Mouse (Mus musculus) kidney, embryonic 15.5 days (tissue): ENCODE data around the gene Irf2bp1. TPM values are rescaled to one million over a fixed set of nuclear protein-coding genes. Genes with fewer than 3 reads are reported as not detected.

Source experiments
- ATAC-seq: fragments of 200-750 bp; cut with Nextera tagmentation; replicated peaks from 2 replicates; pipeline ENCODE4 v1.8.0; 2017; ENCODE audit warnings: moderate TSS enrichment; ENCODE audit not compliant: low FRiP score
- H3K27ac ChIP-seq: fragments of 300-500 bp; sonication (generic); 2 replicates; pipeline ENCODE4 v1.5.1; 2015; ENCODE audit warnings: mild to moderate bottlenecking, inconsistent platforms
- H3K27me3 ChIP-seq: fragments of 300-500 bp; sonication (generic); 2 replicates; pipeline ENCODE4 v1.6.1; 2015; ENCODE audit warnings: inconsistent platforms
- H3K36me3 ChIP-seq: fragments of 300-500 bp; sonication (generic); 2 replicates; pipeline ENCODE4 v1.6.1; 2015; ENCODE audit warnings: inconsistent platforms
- H3K4me1 ChIP-seq: fragments of 300-500 bp; sonication (generic); 2 replicates; pipeline ENCODE4 v1.6.1; 2015; ENCODE audit warnings: inconsistent platforms
- H3K4me2 ChIP-seq: fragments of 300-500 bp; sonication (generic); 2 replicates; pipeline ENCODE4 v1.6.1; 2015; ENCODE audit warnings: moderate library complexity, mild to moderate bottlenecking, inconsistent platforms
- H3K4me3 ChIP-seq: fragments of 300-500 bp; sonication (generic); replicated peaks from 2 replicates; pipeline ENCODE4 v1.5.1; 2015; ENCODE audit warnings: mild to moderate bottlenecking, inconsistent platforms
- H3K9ac ChIP-seq: fragments of 300-500 bp; sonication (generic); 2 replicates; pipeline ENCODE4 v1.6.1; 2015; ENCODE audit warnings: mild to moderate bottlenecking, inconsistent platforms
- H3K9me3 ChIP-seq: fragments of 300-500 bp; sonication (generic); replicated peaks from 2 replicates; pipeline ENCODE4 v1.6.1; 2016; ENCODE audit warnings: inconsistent platforms
- WGBS: fragments of 180-500 bp; shearing (Covaris S2); methylation state at CpG from one replicate; pipeline ENCODE4 v1.1.7; 2015; ENCODE audit warnings: mixed read lengths; 5-methylcytosine and 5-hydroxymethylcytosine counted together
- polyA plus RNA-seq: library from polyadenylated mRNA; unstranded; fragments of >200 nt; fragmentation: Nextera tagmentation; extraction: Ambion mirVana; gene quantifications from 2 replicates; pipeline ENCODE4 v1.2.1, GENCODE M21; 2015

Irf2bp1 gene
- polyA plus RNA-seq, 1 experiment from 2014 or later, result 24.1 TPM

DNA sequence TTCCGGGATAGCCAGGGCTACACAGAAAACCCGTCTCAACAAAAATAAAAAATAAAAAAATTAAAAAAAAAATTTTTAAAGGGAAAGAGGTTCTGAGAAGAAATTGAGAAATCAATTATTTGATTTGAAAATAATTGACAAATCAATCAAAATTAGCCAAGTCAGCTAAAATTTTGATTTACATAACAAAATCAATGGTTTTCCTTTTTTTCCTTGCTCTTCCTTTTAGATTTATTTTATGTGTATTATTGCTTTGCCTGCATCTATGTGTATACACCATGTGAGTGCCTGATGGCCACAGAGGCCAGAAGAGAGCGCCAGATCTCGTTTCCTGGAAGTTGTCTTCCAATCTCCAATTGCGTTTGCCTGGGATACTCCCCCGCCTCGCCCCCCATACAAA is 14.1 kb downstream of the Irf2bp1 start:
- Histone ChIP-seq H3K9me3 (no peaks in the 10 kb centered on the region), H3K27ac (no peak overlapping the region), H3K4me3 (no peak overlapping the region), H3K4me1 (peaks cover 6% of the 10 kb centered on the region), H3K4me2 (no peak overlapping the region), H3K36me3 (no peaks in the 10 kb centered on the region), H3K27me3 (peaks cover 30% of the 10 kb centered on the region), H3K9ac (no peak overlapping the region)
- no peak for ATAC-seq
- WGBS, result 84% methylated on average over 7 of the region's 7 CpGs

DNA sequence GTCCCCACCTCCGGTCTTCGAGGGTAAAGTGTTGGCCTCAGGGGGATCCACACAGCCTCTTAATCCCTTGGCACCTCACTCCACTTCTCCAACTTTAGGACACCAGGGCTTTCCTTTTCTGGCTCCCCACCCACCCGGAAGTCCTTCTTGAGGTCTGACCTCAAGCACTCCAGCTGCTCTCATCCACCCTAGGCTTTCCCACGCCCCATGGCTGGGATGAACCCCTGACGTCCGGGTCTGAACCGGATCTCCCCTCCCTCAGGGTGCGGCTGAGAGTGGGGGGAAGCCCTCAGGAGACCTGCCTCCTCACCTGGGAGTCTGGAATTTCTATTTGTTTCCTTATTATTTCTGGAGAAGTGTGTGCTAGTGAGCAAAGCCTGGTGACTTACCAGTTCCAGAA is 17.2 kb downstream of the Irf2bp1 start:
- Histone ChIP-seq H3K27ac (no peak overlapping the region), H3K27me3 (peaks cover 40% of the 10 kb centered on the region), H3K9me3 (no peaks in the 10 kb centered on the region), H3K9ac (no peak overlapping the region), H3K36me3 (no peaks in the 10 kb centered on the region), H3K4me2 (no peak overlapping the region), H3K4me3 (no peak overlapping the region), H3K4me1 (peaks cover 27% of the 10 kb centered on the region)
- 14% methylated on average over 8 of the region's 8 CpGs for whole genome bisulfite sequencing
- no peak for ATAC-seq

DNA sequence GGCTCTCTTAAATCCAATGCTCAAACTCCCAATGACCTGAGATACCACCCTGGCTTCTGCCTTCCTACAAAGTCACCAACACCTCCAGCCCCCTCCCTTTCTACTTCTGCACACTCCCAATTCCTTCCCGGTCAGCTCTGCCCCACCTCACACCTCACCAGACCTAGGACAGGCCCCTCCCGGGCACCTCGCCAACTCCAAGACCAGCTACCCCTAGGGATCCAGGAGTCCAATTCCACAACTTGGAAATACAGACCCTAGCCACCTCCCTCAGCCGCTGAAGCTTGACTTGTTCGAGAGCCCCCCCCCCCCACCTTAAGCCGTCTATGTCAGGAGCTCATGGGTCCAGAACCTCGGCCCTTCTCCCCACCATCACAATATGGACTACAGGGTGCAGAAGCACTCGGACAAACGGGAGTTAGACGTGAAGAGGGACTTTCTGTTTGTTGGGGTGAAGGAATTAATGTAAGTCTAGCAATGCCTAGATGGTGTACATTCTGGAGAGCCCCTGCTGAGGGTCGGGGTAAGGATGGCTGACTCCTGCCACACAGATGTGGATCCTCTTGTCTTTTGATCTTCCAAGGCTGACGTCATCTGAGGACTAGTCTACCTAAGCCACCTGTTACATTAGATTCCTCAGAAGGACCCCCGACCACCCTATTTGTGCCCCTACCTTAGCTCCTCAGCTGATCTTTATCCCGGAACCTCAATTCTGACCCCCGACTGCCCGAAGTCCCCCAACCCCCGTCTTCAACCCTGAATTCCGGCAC is 18.5 kb downstream of the Irf2bp1 start:
- Histone ChIP-seq H3K4me3 (no peak overlapping the region), H3K27me3 (peaks cover 40% of the 10 kb centered on the region), H3K9me3 (no peaks in the 10 kb centered on the region), H3K36me3 (no peaks in the 10 kb centered on the region), H3K4me2 (no peak overlapping the region), H3K4me1 (peaks cover 34% of the 10 kb centered on the region), H3K9ac (no peak overlapping the region), H3K27ac (no peak overlapping the region)
- 52% methylated on average over 18 of the region's 18 CpGs for WGBS
- ATAC-seq, result no peak

DNA sequence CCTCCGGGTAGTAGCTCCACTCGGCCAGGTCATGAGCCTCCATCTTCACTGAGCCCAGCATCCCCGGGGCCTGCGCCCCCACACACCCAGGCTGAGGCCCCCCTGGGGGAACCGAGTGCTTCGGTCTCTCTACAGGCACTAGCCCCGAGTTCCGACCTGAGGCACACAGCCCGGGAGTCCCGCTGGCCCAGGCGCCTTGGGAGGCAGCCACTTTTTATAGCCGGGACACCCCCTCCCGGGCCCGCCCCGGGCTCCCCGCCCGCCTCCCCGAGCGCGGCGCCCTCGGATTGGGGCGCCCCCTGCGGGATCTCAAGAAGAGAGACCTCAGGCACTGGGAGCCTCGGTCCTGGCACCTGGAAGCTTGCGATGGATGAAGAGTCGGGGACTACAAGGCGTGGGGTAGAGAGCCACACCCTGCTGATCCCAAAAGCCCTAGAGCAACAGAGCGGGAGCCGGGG is 19.5 kb downstream of the Irf2bp1 start, which contains the start of gene Foxa3:
Gene Foxa3, minus strand, starts transcription at position 182 of the 458 bp plus-strand sequence.
- no peaks in the 10 kb centered on the region for H3K9me3 ChIP-seq
- H3K27ac ChIP-seq, result peak within 1 kb of the TSS; percentile 60
- peaks cover 40% of the 10 kb centered on the region for H3K27me3 ChIP-seq
- H3K4me3 ChIP-seq, result peak within 1 kb of the TSS; percentile 96
- 0 out of 2 replicates have a peak, but pooled peaks cover 1% of the 10 kb centered on the region for H3K36me3 ChIP-seq
- ATAC-seq, result peak; percentile 34
- H3K9ac ChIP-seq, result peak within 1 kb of the TSS; percentile 94
- H3K4me1 ChIP-seq, result peaks cover 34% of the 10 kb centered on the region
- peak within 1 kb of the TSS; percentile 81 for H3K4me2 ChIP-seq
- WGBS, result 2% methylated on average over 30 of the region's 30 CpGs

DNA sequence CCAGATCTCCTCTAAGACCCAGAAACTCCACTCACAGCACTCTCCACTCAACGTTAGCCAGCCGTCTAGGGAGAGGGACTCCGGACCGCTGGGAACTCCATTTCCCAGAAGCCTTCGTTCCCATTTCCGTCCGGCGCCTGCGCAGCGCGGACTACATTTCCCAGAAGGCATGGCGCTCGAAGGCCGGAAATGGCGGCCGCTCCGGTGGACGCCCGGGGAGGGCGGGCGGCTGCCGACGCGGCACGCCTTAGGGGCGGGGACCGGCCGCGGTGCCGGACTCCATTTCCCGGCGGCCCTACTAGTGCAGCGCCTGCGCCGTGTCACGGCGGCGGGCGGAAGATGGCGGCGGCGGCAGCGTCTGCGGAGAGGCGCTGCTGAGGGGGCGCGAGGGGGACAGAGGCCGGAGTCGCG is 20.3 kb downstream of the Irf2bp1 start, which contains the start of gene Sympk:
Gene Sympk, plus strand, starts transcription at position 282 of the 411 bp plus-strand sequence.
- Histone ChIP-seq H3K27ac (peak within 1 kb of the TSS; percentile 60), H3K4me1 (peaks cover 34% of the 10 kb centered on the region), H3K4me2 (peak within 1 kb of the TSS; percentile 81), H3K9me3 (no peaks in the 10 kb centered on the region), H3K9ac (peak within 1 kb of the TSS; percentile 94), H3K27me3 (peaks cover 40% of the 10 kb centered on the region), H3K4me3 (peak within 1 kb of the TSS; percentile 96), H3K36me3 (peaks cover 8% of the 10 kb centered on the region)
- ATAC-seq, result peak; percentile 94
- WGBS, result under 1% methylated on average over 45 of the region's 50 CpGs

DNA sequence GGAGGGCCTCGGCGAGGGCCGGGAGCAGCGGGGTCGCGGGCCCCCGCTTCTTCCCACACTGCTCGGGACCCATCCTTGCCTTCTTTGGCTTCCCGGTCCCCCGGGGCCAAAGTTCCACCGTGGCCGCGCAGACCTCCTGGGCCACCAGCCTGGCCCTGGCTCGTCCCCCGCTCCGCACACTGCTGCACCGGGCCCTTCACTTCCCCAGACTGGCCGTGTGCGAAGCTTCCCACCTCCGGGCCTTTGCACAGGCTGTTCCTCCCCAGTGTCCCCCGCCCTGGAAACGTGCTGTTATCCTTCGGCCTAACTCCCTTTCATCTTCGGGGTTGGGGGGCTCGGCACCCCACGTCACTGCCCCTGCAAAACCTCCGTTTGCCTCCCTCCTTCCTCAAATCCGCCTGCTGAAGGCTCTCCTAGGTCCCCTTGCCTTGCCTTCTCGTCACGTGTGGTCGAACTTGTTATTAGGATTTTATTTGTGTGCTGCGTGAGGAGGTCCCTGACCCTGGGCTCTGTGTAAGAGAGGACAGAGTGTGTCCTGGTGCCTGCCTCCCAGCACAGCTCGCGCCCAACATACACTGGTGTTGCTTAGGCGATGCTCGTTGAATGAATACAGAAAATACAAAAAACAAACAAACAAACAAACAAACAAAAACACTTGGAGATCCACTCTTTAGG is 20.9 kb downstream of the Irf2bp1 start:
- Histone ChIP-seq H3K4me3 (peak overlapping the region; percentile 96), H3K27ac (peak overlapping the region; percentile 60), H3K27me3 (peaks cover 40% of the 10 kb centered on the region), H3K9ac (peak overlapping the region; percentile 94), H3K4me1 (peaks cover 34% of the 10 kb centered on the region), H3K9me3 (no peaks in the 10 kb centered on the region), H3K36me3 (peaks cover 15% of the 10 kb centered on the region), H3K4me2 (peak overlapping the region; percentile 81)
- ATAC-seq, result peak; percentile 62
- WGBS, result 2% methylated on average over 34 of the region's 36 CpGs

DNA sequence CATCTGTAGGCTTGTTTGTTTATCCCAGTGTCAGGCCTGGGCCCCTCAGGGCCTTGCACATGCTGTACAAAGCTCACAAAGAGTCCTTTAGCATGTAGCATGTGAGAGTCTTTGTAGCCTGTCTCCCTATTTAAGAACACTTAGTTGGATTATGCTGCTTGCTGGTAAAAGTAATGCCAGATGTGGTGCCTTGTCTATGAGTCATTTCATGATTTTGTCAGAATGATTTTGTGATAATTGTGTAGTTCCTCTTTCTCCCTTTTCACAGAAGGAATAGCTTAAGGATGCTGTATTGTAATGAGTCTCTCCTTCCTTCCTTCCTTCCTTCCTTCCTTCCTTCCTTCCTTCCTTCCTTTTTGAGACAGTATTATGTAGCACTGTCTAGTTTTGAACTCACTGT is 24.2 kb downstream of the Irf2bp1 start:
- no peak overlapping the region for H3K4me2 ChIP-seq
- peaks cover 29% of the 10 kb centered on the region for H3K4me1 ChIP-seq
- peaks cover 48% of the 10 kb centered on the region for H3K36me3 ChIP-seq
- H3K27me3 ChIP-seq, result peaks cover 9% of the 10 kb centered on the region
- H3K4me3 ChIP-seq, result no peak overlapping the region
- H3K9ac ChIP-seq, result no peak overlapping the region
- no peaks in the 10 kb centered on the region for H3K9me3 ChIP-seq
- no peak for ATAC-seq
- no peak overlapping the region for H3K27ac ChIP-seq

DNA sequence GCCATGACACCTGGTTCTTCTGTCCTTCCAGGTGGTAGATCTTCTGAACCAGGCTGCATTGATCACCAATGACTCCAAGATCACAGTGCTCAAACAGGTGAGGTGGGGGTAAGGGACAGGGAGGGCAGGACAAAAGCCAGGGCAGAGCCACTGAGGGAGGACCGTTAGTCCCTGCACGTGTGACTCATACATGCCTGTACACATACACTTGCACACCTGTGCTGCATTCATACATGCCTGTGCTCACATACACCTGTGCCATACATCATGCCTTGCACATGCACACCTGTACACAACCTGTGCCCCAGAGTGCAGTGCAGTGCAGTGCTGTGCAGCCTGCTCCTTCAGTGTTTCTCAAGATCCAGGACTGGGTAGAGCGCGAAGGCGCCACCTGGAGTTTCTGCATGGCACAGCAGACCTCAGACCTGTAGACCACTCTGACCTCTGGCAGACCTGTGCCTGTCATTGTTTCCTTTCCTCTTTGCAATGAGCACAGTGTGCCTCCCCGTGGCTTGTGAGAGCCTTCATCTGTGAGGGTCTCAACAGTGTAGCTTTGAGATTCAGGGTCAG is 25.3 kb downstream of the Irf2bp1 start:
- H3K27ac ChIP-seq, result no peak overlapping the region
- peak; percentile 31 for ATAC-seq
- H3K4me1 ChIP-seq, result peaks cover 20% of the 10 kb centered on the region
- H3K4me2 ChIP-seq, result no peak overlapping the region
- H3K4me3 ChIP-seq, result no peak overlapping the region
- no peaks in the 10 kb centered on the region for H3K27me3 ChIP-seq
- WGBS, result 67% methylated on average over 6 of the region's 6 CpGs
- no peak overlapping the region for H3K9ac ChIP-seq
- H3K36me3 ChIP-seq, result peaks cover 57% of the 10 kb centered on the region
- H3K9me3 ChIP-seq, result no peaks in the 10 kb centered on the region

DNA sequence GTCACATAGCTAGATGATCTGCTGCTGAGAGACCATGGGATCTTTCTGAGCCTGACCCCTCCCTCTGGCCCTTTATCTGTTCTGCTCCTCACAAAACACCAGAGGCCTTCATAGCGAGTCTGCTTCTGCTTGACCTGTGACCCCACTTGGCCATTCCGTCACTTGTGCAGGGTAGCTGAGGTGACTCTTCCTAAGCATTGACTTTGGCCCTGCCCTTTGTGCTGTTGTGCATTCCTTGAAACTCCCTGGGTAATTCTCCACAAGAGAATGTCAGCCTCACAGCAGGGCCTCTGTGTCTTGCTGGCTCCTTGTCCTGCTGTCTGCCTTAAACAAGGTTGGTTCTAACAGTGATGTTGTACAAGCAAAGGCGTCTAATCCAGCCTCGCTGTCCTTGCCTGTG is 27.8 kb downstream of the Irf2bp1 start:
- Histone ChIP-seq H3K9ac (no peak overlapping the region), H3K36me3 (peaks cover 82% of the 10 kb centered on the region), H3K4me2 (no peak overlapping the region), H3K27me3 (no peaks in the 10 kb centered on the region), H3K27ac (no peak overlapping the region), H3K9me3 (no peaks in the 10 kb centered on the region), H3K4me3 (no peak overlapping the region), H3K4me1 (peaks cover 2% of the 10 kb centered on the region; the same call in 1 of the 2 replicates)
- ATAC-seq, result no peak
- 83% methylated on average over 4 of the region's 4 CpGs for WGBS

DNA sequence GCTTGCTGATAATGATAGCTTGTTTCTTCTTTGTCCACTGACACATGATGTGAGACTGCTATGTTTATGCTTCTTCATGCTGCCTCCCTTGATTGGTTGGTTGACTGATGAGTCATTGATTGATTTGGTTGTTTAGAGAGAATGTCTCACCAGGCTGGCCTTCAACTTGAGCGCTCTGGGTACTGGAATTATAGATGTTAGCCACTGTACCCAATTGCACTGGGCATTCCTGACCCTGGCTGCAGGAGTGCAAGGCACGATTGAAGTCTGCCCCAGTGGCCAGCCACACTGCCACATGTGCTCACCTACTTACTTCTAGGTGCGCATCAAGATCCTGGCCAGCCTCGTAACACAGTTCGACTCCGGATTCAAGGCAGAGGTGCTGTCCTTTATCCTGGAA is 40.8 kb downstream of the Irf2bp1 start:
- Histone ChIP-seq H3K9me3 (no peaks in the 10 kb centered on the region), H3K27ac (no peak overlapping the region), H3K4me3 (no peak overlapping the region), H3K27me3 (no peaks in the 10 kb centered on the region), H3K9ac (no peak overlapping the region), H3K4me2 (no peak overlapping the region), H3K36me3 (peaks cover 100% of the 10 kb centered on the region), H3K4me1 (no peaks in the 10 kb centered on the region)
- 97% methylated on average over 6 of the region's 6 CpGs for WGBS
- ATAC-seq, result no peak

DNA sequence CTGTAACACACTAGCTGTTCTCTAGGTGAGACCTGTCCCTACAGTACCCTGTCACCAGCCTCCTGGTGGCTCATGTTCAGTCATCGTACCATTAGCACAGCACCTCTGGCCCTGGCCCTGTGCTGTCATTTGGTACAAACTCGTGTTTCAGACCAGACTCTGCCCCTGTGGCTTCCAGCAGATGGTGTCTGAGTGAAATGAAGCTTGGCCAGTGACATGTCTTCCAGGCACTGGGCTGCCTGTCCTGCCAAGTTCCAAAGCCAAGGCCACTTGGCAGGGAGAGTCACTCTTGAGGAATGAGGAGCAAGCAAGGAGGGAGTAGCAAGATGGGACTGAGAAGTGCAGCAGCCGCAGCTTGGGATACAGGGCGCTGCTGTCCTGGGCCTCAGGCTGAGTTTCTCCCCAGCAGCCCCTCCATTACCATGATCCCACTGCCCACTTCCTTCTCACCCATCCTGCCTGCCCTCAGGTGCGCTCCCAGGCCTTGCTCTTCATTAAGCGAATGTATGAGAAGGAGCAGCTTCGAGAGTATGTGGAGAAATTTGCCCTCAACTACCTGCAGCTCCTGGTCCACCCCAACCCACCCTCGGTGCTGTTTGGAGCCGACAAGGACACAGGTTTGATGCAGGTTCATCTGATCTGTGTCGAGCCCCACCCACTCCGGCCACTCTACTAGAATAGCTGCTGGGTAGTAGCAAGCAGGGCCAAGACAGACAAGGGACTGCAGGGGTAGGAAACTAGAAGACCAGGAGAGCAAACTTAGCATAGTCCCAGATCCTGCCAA is 42.6 kb downstream of the Irf2bp1 start:
- Histone ChIP-seq H3K9me3 (no peaks in the 10 kb centered on the region), H3K27ac (no peak overlapping the region), H3K4me3 (no peak overlapping the region), H3K4me1 (no peaks in the 10 kb centered on the region), H3K27me3 (no peaks in the 10 kb centered on the region), H3K36me3 (peaks cover 100% of the 10 kb centered on the region), H3K4me2 (no peak overlapping the region), H3K9ac (no peak overlapping the region)
- ATAC-seq, result no peak
- 91% methylated on average over 11 of the region's 11 CpGs for WGBS
